Mouse (Mus musculus): Measurements from ENCODE around the gene Gdpgp1.

DNA sequence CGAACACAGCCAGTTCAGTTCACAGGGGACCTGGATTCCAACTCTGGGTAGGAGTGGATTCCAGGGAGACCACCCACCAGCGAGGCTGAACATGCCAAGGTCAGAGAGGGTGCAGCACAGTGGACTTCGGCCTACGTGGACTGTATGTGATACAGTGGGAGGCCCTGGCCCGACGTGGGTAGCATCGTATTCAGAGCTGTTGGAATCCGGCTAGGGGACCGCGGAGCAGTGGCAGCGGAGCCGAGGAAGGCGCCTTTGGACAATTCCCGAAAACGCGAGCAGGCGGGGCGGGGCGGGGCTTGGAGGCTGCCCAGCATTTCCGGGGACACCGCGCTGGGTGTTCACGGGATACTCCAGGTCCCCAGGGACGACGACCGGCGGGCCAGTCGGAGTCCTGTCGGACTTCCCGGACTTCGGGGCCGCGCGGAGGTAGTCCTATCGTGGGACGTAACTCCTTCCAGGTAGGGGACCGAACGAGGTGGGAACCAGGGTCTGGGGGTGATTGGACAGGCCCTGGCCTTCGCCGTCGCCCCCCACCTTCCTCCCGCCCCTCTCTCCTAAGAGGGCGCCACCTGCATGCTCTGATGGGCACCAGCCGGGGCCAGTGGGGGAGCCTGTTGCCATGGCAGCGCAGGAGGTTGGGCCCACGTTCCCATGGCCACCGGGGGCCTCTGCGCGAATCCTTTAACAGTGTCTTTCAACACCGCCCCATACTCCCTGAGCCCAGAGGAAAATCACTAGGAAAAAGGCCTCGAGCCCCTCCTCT lies 46.0 kb upstream of the Gdpgp1 start, which contains the start of gene Sema4b:
- TF ChIP-seq CTCF (IDR thresholded peaks at IDR 0.05; ENCODE audit: extremely low read depth, insufficient read depth, insufficient read length, insufficient replicate concordance) (no peak), POLR2A (IDR thresholded peaks at IDR 0.05; ENCODE audit: low read depth, low read length) (no peak)
